Mouse (Mus musculus): Measurements from ENCODE around the gene Inhbc. TPM values are rescaled to one million over a fixed set of nuclear protein-coding genes. Genes with fewer than 3 reads are reported as not detected.

The Inhbc gene
- polyA plus RNA-seq, 1 experiment from 2014 or later: 0.10 TPM

DNA sequence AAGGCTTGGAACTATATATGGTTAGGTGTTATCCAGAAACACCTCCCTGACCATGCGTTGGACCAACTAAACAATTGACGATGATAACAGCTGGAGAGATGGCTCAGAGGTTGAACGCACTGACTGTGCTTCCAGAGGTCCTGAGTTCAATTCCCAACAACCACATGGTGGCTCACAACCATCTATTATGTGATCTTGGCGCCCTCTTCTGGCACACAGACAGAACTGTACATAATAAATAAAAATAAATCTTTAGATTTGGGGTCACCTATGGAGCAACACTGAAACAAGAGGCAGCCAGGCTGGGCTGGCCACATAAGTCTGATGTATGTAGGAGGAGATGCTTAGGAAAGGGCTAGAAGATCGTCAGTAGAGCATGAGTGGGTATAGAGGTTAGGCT, 37.1 kb downstream of the Inhbc start:
- WGBS: 67% methylated on average over 5 of the region's 5 CpGs
- no peak overlapping the region for H3K27ac ChIP-seq (replicated peaks)
- no peak overlapping the region for H3K4me3 ChIP-seq
- no peaks in the 10 kb centered on the region for H3K9me3 ChIP-seq
- peaks cover 85% of the 10 kb centered on the region for H3K36me3 ChIP-seq (replicated peaks)
- peaks cover 45% of the 10 kb centered on the region for H3K27me3 ChIP-seq (replicated peaks; ENCODE audit: low read depth, poor library complexity, severe bottlenecking)
- peaks cover 16% of the 10 kb centered on the region for H3K4me1 ChIP-seq
- no peak for DNase-seq (ENCODE audit: low spot score)

DNA sequence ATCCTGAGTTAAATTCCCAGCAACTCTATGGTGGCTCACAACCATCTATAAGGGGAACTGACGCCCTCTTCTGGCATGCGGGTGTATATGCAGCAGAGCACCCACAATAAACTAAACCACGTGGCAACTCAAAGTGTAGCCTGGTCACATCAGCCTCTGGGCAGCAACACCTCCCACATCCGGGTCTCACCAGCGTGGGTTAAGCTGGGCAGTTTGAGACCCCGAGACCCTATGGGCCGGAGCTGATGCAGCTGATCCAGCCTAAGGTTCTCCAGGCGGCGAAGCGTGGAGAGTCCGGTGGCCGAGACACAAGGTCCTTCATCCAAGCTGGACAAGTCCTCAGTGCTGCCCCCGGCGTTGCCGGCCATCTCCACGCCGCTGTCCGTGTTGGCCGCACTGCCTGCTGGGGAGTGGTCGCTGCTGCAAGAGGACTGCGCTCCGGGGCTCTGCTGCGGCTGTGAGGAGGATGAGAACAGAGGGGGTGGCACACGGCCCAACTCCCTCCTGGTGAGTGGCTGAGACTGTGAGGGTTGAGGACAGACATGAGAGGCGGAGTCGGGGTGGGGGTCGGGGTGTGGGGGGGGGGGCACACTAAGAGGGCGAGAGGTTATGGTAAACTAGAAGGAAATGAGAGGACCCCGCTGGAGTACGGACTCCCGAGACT, 37.9 kb downstream of the Inhbc start:
- peak; percentile 49 for DNase-seq (ENCODE audit: low spot score)
- 29% methylated on average over 31 of the region's 31 CpGs for WGBS
- Histone ChIP-seq H3K4me3 (peak overlapping the region; percentile 47), H3K36me3 (replicated peaks) (peaks cover 77% of the 10 kb centered on the region), H3K27me3 (replicated peaks; ENCODE audit: low read depth, poor library complexity, severe bottlenecking) (peaks cover 46% of the 10 kb centered on the region), H3K27ac (replicated peaks) (0 out of 2 replicates have a peak overlapping the region, but pooled peaks have one; percentile 65), H3K9me3 (no peaks in the 10 kb centered on the region), H3K4me1 (peaks cover 17% of the 10 kb centered on the region)

DNA sequence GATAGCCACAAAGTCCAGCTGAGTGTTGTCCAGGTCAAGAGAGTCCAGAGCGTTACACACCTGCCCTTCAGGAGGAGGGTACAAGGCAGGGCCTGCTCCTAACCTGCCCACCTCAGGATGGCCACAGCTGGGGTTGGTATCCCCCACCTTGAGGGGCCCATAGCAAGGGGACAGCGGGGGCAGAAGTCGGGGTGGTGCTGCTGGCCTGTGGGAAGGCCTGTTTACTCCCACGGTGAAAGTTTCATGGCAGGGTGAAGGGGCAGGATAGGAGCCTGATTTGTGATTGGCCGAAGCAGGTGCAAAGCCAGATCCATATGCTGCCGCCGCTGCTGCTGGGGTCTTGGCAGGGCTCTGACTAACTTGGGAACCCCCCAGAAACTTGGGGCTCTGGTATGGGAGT, 40.0 kb downstream of the Inhbc start:
- 78% methylated on average over 7 of the region's 7 CpGs for WGBS
- peaks cover 67% of the 10 kb centered on the region for H3K27me3 ChIP-seq (replicated peaks; ENCODE audit: low read depth, poor library complexity, severe bottlenecking)
- H3K27ac ChIP-seq (replicated peaks): no peak overlapping the region
- no peaks in the 10 kb centered on the region for H3K9me3 ChIP-seq
- H3K36me3 ChIP-seq (replicated peaks): peaks cover 55% of the 10 kb centered on the region
- no peak for DNase-seq (ENCODE audit: low spot score)
- peaks cover 38% of the 10 kb centered on the region for H3K4me1 ChIP-seq
- H3K4me3 ChIP-seq: no peak overlapping the region

DNA sequence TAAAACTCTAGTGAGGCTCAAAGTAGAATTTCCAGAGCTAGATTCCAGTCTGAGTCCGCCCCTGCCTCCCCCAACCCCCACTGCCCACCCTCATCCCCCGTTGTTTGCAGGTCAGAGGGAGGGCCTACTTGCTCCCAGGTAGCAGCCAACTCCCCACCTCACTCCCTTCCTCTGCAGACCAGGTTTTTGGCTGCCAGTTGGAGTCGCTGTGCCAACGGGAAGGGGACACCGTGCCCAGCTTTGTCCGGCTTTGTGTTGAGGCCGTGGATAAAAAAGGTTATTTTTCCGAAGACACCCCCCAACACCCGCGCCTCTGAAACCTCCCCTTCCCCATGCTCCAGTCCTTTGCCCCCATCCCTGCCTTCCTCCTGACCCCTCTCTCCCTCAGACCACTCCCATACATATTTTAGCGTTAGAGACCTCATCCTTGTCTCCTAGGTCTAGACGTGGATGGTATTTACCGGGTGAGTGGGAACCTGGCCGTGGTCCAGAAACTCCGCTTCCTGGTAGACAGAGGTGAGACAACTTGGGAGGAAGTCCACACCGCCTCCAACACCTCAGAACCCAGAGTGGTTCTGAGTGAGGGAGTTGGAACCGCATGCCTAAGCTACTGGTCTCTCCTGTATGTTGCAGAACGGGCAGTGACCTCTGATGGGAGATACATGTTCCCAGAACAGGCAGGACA, 42.6 kb downstream of the Inhbc start:
- 0 out of 2 replicates have a peak overlapping the region, but pooled peaks have one; percentile 63 for H3K4me3 ChIP-seq
- H3K27ac ChIP-seq (replicated peaks): no peak overlapping the region
- peaks cover 93% of the 10 kb centered on the region for H3K27me3 ChIP-seq (replicated peaks; ENCODE audit: low read depth, poor library complexity, severe bottlenecking)
- WGBS: 49% methylated on average over 18 of the region's 18 CpGs
- no peaks in the 10 kb centered on the region for H3K9me3 ChIP-seq
- H3K36me3 ChIP-seq (replicated peaks): peaks cover 30% of the 10 kb centered on the region
- H3K4me1 ChIP-seq: peaks cover 44% of the 10 kb centered on the region
- no peak for DNase-seq (ENCODE audit: low spot score)

DNA sequence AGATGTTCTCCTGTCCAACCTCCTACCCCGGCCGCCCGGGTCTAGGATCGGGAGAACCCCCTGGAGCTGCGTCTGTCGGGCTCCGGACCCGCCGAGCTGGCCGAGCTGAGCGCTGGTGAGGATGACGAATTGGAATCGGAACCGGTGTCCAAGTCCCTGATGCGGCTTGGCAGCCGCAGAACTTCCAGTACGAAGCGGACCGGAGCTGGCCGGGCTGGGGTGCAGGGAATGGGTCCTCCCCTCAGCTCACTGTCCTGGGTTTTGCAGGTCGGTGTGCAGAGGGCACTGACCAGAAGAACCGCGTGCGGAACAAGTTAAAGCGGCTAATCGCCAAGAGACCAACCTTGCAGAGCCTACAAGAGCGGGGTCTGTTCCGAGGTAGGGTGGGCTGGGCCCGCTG, 43.4 kb downstream of the Inhbc start:
- H3K27me3 ChIP-seq (replicated peaks; ENCODE audit: low read depth, poor library complexity, severe bottlenecking): peaks cover 100% of the 10 kb centered on the region
- H3K9me3 ChIP-seq: no peaks in the 10 kb centered on the region
- 4% methylated on average over 29 of the region's 29 CpGs for WGBS
- H3K4me3 ChIP-seq: peak overlapping the region; percentile 63
- peaks cover 39% of the 10 kb centered on the region for H3K4me1 ChIP-seq
- no peak overlapping the region; the same call in 1 of the 2 replicates for H3K27ac ChIP-seq (replicated peaks)
- peaks cover 22% of the 10 kb centered on the region for H3K36me3 ChIP-seq (replicated peaks)
- DNase-seq (ENCODE audit: low spot score): no peak

DNA sequence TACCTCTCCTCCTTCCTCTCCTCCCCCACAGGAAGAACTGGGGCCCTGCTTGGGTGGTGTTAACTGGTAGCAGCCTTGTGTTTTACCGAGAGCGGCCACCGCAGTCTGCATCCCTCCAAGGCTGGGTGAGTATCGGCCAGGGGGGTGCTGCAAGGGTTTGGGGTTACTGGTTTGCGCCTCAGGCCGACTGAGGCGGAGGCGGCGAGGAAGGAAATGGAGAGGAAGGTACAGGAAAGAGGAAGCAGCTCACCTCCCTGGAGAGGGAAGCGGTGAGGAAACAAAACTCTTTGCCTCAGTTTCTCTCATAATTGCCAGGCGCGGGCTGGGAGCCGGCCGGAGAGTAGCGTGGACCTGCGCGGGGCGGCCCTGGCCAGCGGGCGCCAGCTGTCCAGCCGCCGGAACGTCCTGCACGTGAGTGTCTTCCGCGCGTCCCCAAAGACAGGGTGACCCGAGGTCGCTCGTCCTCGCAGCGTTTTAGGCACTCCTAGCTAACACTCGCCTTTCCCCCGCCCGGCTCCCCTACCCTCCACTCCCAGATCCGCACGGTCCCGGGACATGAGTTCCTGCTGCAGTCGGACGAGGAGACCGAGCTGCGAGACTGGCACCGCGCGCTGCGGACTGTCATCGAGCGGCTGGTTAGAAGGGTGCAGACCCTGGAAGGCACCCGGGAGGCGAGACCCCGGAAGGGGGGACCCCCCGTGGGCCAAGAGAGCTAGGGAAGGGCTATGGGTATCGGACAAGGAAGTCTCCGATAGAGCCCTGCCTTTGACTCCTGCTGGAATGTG, 44.0 kb downstream of the Inhbc start:
- H3K4me1 ChIP-seq: peaks cover 39% of the 10 kb centered on the region
- peak; percentile 70 for DNase-seq (ENCODE audit: low spot score)
- under 1% methylated on average over 54 of the region's 54 CpGs for WGBS
- no peaks in the 10 kb centered on the region for H3K9me3 ChIP-seq
- peaks cover 16% of the 10 kb centered on the region for H3K36me3 ChIP-seq (replicated peaks)
- H3K4me3 ChIP-seq: peak overlapping the region; percentile 63
- peaks cover 96% of the 10 kb centered on the region for H3K27me3 ChIP-seq (replicated peaks; ENCODE audit: low read depth, poor library complexity, severe bottlenecking)
- H3K27ac ChIP-seq (replicated peaks): peak overlapping the region; percentile 68

DNA sequence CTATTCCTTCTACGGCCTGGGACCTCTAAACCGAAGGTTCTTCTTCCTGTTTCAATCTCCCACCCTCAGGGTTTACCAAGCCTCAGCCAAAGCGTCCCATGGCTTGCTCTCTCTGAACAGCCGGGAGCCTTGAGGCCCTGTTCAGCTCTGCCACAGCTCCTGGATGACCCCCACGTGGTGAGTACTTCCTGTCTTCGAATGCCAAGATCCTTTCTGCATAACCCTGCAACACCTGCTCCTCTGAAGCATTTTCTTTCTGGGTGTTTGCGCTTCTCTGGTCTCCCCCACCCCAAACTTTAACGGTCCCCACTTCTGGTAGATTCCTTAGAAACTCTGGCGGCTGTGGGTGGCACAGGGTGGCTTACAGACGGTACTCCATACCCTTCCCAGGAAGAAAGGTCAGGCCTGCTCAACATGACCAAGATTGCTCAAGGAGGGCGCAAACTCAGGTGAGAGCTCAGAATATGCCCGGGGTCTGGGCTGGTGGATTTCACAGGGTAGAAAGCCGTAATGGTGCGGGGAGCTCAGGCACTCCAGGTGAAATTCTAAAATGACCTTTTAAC, 44.7 kb downstream of the Inhbc start:
- DNase-seq (ENCODE audit: low spot score): no peak
- WGBS: 25% methylated on average over 14 of the region's 14 CpGs
- H3K4me1 ChIP-seq: peaks cover 36% of the 10 kb centered on the region
- peak overlapping the region; percentile 63 for H3K4me3 ChIP-seq
- H3K27ac ChIP-seq (replicated peaks): peak overlapping the region; percentile 68
- peaks cover 9% of the 10 kb centered on the region for H3K36me3 ChIP-seq (replicated peaks)
- no peaks in the 10 kb centered on the region for H3K9me3 ChIP-seq
- peaks cover 95% of the 10 kb centered on the region for H3K27me3 ChIP-seq (replicated peaks; ENCODE audit: low read depth, poor library complexity, severe bottlenecking)

DNA sequence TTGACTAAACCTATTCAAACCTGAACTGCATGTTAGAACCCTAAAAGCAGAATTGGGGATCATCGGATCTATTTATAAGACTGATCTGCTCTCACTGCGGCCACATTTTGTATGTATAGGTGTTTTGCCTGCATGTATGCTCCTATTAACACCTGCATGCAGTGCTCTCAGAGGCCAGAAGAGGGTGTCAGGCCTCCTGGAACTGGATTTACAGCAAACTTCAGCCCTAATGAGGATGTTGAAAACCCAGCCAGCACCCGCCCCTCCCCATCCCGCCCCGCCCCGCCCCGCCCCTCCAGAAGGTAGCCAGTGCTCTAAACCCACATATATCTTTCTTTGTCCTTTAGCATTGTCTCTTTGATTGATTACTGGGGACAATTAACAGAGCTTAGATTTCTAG, 45.7 kb downstream of the Inhbc start:
- H3K4me1 ChIP-seq: peaks cover 29% of the 10 kb centered on the region
- peak; percentile 77 for DNase-seq (ENCODE audit: low spot score)
- H3K9me3 ChIP-seq: no peaks in the 10 kb centered on the region
- 0 out of 2 replicates have a peak overlapping the region, but pooled peaks have one; percentile 26 for H3K4me3 ChIP-seq
- peaks cover 85% of the 10 kb centered on the region for H3K27me3 ChIP-seq (replicated peaks; ENCODE audit: low read depth, poor library complexity, severe bottlenecking)
- no peaks in the 10 kb centered on the region for H3K36me3 ChIP-seq (replicated peaks)
- WGBS: 13% methylated on average over 7 of the region's 7 CpGs
- H3K27ac ChIP-seq (replicated peaks): no peak overlapping the region

DNA sequence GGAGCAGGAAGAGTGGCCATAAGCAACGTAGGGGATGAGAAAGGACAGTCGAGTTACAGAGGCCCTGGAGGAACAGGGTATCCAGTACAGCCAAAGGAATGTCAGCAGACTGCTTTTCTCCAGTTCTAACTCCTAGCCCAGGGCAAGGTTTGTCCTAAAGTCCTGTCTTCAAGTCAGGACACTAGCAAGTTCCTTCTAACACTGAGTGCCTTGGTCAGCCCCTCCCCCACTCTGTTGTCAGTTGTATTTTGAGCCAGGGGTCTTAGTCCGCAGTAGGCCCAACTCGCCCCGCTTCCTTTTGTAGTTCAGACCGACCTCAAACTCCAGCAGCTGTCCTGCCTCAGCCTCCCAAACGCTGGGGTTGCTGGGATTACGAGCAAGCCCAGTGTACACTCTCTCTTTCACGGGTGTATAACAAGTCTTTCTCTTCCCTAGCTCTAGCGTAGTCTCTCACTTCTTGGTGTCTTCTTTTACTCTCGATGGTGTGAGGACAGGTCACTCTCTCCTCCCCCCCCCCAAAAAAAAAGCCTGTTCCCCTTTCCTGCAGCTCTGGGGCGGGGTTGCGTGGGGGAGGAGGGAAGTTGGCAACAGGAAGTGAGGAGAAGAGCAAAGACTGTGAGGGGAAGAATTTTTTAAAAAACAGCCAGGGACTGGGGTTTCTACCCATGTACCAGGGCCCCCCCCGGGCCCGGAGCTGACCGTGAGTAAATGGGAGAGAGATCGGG, 46.9 kb downstream of the Inhbc start:
- no peaks in the 10 kb centered on the region for H3K36me3 ChIP-seq (replicated peaks)
- no peak for DNase-seq (ENCODE audit: low spot score)
- WGBS: 71% methylated on average over 17 of the region's 17 CpGs
- no peak overlapping the region for H3K27ac ChIP-seq (replicated peaks)
- H3K4me3 ChIP-seq: no peak overlapping the region
- H3K27me3 ChIP-seq (replicated peaks; ENCODE audit: low read depth, poor library complexity, severe bottlenecking): peaks cover 73% of the 10 kb centered on the region
- peaks cover 29% of the 10 kb centered on the region for H3K4me1 ChIP-seq
- no peaks in the 10 kb centered on the region for H3K9me3 ChIP-seq

DNA sequence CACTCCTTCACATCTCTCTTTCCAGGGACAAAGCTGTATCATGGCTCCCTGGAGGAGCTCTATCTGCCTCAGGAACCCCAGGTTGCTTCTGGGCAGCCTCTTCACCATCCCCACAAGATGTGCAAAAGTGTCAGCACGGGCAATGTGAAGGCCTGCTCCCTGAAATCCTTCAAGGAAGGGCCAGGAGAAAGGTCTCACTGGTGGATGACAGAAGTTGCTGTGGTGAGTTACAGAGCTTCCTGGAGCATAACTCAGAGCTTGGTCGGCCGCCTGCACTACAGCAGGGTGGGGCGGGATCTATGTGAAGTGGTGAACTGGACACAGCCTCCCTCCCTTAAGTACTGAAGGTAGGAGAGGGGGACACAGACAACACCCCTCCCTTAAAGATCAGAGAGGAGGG, 47.6 kb downstream of the Inhbc start:
- Histone ChIP-seq H3K27me3 (replicated peaks; ENCODE audit: low read depth, poor library complexity, severe bottlenecking) (peaks cover 66% of the 10 kb centered on the region), H3K4me1 (peaks cover 29% of the 10 kb centered on the region), H3K9me3 (no peaks in the 10 kb centered on the region), H3K27ac (replicated peaks) (no peak overlapping the region), H3K36me3 (replicated peaks) (no peaks in the 10 kb centered on the region), H3K4me3 (no peak overlapping the region)
- WGBS: 74% methylated on average over 4 of the region's 4 CpGs
- DNase-seq (ENCODE audit: low spot score): no peak

DNA sequence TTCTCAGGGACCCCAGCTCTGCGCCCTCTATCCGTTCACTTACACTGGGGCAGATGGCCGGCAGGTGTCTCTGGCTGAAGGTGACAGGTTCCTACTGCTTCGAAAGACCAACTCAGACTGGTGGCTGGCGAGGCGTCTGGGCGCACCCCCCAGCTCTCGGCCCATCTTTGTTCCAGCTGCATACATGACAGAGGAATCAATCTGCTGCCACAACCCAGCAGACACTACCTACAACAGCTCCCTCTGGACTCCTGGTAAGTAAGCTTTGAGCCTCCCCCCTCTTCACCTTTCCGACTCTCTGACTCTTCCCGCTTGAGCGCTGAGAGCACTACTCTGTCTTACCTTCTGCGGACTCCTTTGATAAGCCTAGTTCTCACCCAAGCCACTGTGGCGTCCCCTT, 48.1 kb downstream of the Inhbc start:
- WGBS: 64% methylated on average over 13 of the region's 13 CpGs
- H3K4me1 ChIP-seq: peaks cover 27% of the 10 kb centered on the region
- no peak overlapping the region for H3K4me3 ChIP-seq
- peaks cover 61% of the 10 kb centered on the region for H3K27me3 ChIP-seq (replicated peaks; ENCODE audit: low read depth, poor library complexity, severe bottlenecking)
- no peak overlapping the region for H3K27ac ChIP-seq (replicated peaks)
- no peak for DNase-seq (ENCODE audit: low spot score)
- H3K9me3 ChIP-seq: no peaks in the 10 kb centered on the region
- H3K36me3 ChIP-seq (replicated peaks): no peaks in the 10 kb centered on the region

DNA sequence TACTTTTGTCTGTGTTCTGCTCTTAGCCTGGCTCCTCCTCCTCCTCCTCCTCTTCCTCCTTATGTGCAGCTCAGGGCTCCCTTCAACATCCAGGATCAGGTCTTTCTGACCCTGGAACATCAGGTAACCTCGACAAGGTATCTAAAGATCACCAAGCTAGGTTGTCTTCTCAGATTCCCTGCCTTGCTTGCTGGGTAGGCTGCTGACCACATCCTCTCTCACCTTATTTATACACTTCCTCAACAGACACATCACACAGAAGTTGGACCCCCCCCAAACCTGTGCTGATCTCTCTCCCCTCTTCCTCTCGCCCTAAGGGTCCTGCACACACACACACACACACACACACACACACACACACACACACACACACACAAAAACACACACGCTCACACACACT, 48.6 kb downstream of the Inhbc start, which contains the start of gene Arhgap9:
Gene Arhgap9 (plus strand): TSS at position 344 of the 400 bp plus-strand sequence.
- no peaks in the 10 kb centered on the region for H3K9me3 ChIP-seq
- 77% methylated on average over 3 of the region's 3 CpGs for WGBS
- H3K27me3 ChIP-seq (replicated peaks; ENCODE audit: low read depth, poor library complexity, severe bottlenecking): peaks cover 56% of the 10 kb centered on the region
- no peak for DNase-seq (ENCODE audit: low spot score)
- no peak within 1 kb of the TSS for H3K4me3 ChIP-seq
- H3K36me3 ChIP-seq (replicated peaks): no peaks in the 10 kb centered on the region
- H3K4me1 ChIP-seq: peaks cover 22% of the 10 kb centered on the region
- H3K27ac ChIP-seq (replicated peaks): no peak within 1 kb of the TSS

Data from embryonic facial prominence, embryonic 10.5 days (tissue).